Mouse (Mus musculus) forebrain, embryonic 10.5 days (tissue): ENCODE results near the gene Gm3415. TPM values are rescaled to one million over a fixed set of nuclear protein-coding genes. Genes with fewer than 3 reads are reported as not detected.

ENCODE experiments used
- polyA plus RNA-seq: library from polyadenylated mRNA; unstranded; fragments of >200 nt; fragmentation: Nextera tagmentation; extraction: Ambion mirVana; gene quantifications from 2 replicates; pipeline ENCODE4 v1.2.1, GENCODE M21; 2016

Gm3415 gene
- polyA plus RNA-seq, 1 experiment from 2014 or later: not detected

Other genes with a start within 250 kb of the Gm3415 start
- 7.2 and 7.3 TPM in 2 replicates for gene Wasf3, start 171.2 kb upstream of the Gm3415 start, polyA plus RNA-seq
- gene Gm6408, start 74.2 kb upstream of the Gm3415 start, polyA plus RNA-seq: not detected in 2 replicates
- not detected in 2 replicates for gene Gm6370, start 64.8 kb upstream of the Gm3415 start, polyA plus RNA-seq
- gene 4930449I24Rik, start 53.7 kb upstream of the Gm3415 start, polyA plus RNA-seq: not detected in 2 replicates
- not detected in 2 replicates for gene Gm3402, start 42.0 kb upstream of the Gm3415 start, polyA plus RNA-seq
- gene Gm3404, start 30.3 kb upstream of the Gm3415 start, polyA plus RNA-seq: not detected in 2 replicates
- gene Gm3409, start 18.5 kb upstream of the Gm3415 start, polyA plus RNA-seq: not detected in 2 replicates
- gene Gpr12, start 29.1 kb downstream of the Gm3415 start, polyA plus RNA-seq: 0.07 and 0.15 TPM in 2 replicates
- 13.2 and 14.2 TPM in 2 replicates for gene Usp12, start 238.9 kb downstream of the Gm3415 start, polyA plus RNA-seq